Mouse (Mus musculus) small intestine, adult 2 months (tissue): Measurements from ENCODE around the gene Lgr5.

ENCODE experiments used
- CTCF ChIP-seq: fragments of 200-500 bp; IDR thresholded peaks from 2 replicates; pipeline ENCODE4 v1.5.1; 2012; ENCODE audit warnings: low read depth, mild to moderate bottlenecking, control low read depth, inconsistent platforms, low read length, moderate library complexity, mixed read lengths; ENCODE audit not compliant: insufficient replicate concordance, insufficient read length; ENCODE audit errors: extremely low read depth
- POLR2A ChIP-seq: fragments of 200-500 bp; IDR thresholded peaks from 2 replicates; pipeline ENCODE4 v1.6.1; 2012; ENCODE audit warnings: low read depth, mild to moderate bottlenecking, control low read depth, inconsistent platforms, low read length, moderate library complexity

- TF ChIP-seq POLR2A = no peak
- no peak for TF ChIP-seq CTCF
Measured at GRCm38 (mm10) chr10:115553352-115554113, 34.0 kb downstream of the Lgr5 start.
